Mouse (Mus musculus): Measurements from ENCODE around the gene Slc17a3. TPM values are rescaled to one million over a fixed set of nuclear protein-coding genes. Genes with fewer than 3 reads are reported as not detected.

The Slc17a3 gene
- polyA plus RNA-seq, 1 experiment from 2014 or later = not detected

DNA sequence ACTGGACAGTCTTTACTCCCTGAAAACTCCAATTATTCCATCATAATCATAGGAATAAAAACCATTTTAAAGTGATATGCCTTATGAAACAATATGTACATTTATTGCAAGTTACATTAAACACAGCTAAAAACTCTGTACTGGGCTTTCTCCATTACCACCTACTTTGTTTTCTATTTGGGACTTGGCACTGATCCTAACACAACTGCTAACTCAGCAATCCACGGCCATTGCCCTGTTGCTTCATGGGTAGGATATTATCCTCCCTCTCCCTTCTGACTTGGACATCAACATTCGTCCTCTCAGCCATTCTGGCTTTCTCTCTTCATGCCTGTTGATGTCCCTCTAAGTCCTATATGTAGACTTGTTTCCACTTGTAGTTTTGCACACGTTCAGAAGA is 12.6 kb upstream of the Slc17a3 start:
- no peaks in the 10 kb centered on the region for H3K9me3 ChIP-seq (ENCODE audit: control insufficient read depth, low read depth, low read length)
- no peak overlapping the region for H3K27ac ChIP-seq (ENCODE audit: low read length)
- no peak for ATAC-seq (ENCODE audit: insufficient number of reproducible peaks, insufficient read depth, low FRiP score, low read depth)
- WGBS = 70% methylated on average over 3 of the region's 3 CpGs
- no peaks in the 10 kb centered on the region for H3K27me3 ChIP-seq (ENCODE audit: control insufficient read depth, insufficient read depth, low read length)
- H3K4me3 ChIP-seq (ENCODE audit: low read depth, low read length) = no peak overlapping the region
- H3K4me1 ChIP-seq (ENCODE audit: control insufficient read depth, insufficient read depth, low read length) = no peaks in the 10 kb centered on the region
- no peak overlapping the region for H3K9ac ChIP-seq (replicated peaks; ENCODE audit: low read depth, low read length)
- no peaks in the 10 kb centered on the region for H3K36me3 ChIP-seq (ENCODE audit: control insufficient read depth, insufficient read depth, low read length)
- H3K4me2 ChIP-seq (replicated peaks; ENCODE audit: low read depth, low read length) = no peak overlapping the region

DNA sequence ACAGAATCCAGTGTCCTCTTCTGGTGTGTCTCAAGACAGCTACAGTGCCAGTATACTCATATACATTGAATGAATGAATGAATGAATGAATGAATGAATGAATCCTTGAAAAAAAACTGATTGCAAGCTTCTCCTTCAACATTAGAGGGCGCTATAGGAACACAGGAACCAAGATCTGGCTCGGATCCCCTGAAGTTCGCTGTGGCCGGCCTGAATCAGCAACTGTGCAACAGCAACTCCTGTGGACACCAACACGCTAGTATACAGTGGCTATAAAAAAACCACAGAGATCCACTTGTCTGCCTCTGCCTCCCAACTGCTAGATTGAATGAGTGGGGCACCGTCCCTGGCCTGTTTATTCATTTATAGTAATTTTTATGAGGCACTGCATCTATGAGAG is 6.2 kb upstream of the Slc17a3 start:
- 13% methylated on average over 6 of the region's 6 CpGs for WGBS
- H3K4me3 ChIP-seq (ENCODE audit: low read depth, low read length) = no peak overlapping the region
- H3K27ac ChIP-seq (ENCODE audit: low read length) = no peak overlapping the region
- no peak overlapping the region for H3K4me2 ChIP-seq (replicated peaks; ENCODE audit: low read depth, low read length)
- no peak for ATAC-seq (ENCODE audit: insufficient number of reproducible peaks, insufficient read depth, low FRiP score, low read depth)
- H3K4me1 ChIP-seq (ENCODE audit: control insufficient read depth, insufficient read depth, low read length) = no peaks in the 10 kb centered on the region
- no peaks in the 10 kb centered on the region for H3K27me3 ChIP-seq (ENCODE audit: control insufficient read depth, insufficient read depth, low read length)
- no peak overlapping the region for H3K9ac ChIP-seq (replicated peaks; ENCODE audit: low read depth, low read length)
- H3K9me3 ChIP-seq (ENCODE audit: control insufficient read depth, low read depth, low read length) = no peaks in the 10 kb centered on the region
- H3K36me3 ChIP-seq (ENCODE audit: control insufficient read depth, insufficient read depth, low read length) = no peaks in the 10 kb centered on the region

DNA sequence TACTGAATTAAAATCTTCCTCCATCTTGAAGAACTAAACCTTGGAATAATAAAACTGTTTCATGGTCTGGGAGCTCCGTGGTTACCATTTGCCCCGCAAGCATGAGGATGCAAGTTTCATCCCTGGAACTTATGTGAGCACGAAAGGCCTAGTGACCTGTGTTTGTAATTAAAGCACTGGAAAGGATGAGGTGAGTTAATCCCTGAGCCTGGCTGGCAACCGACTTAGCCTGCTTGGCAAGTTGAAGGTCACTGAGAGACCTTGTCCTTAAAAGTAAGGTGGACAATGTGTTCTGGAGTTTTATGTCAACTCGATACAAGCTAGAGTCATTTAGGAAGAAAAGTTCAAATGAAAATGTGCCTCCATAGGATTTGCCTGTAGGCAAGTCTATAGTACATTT is 4.4 kb upstream of the Slc17a3 start:
- H3K9ac ChIP-seq (replicated peaks; ENCODE audit: low read depth, low read length) = no peak overlapping the region
- no peak overlapping the region for H3K4me2 ChIP-seq (replicated peaks; ENCODE audit: low read depth, low read length)
- WGBS = 85% methylated on average over 5 of the region's 5 CpGs
- H3K27ac ChIP-seq (ENCODE audit: low read length) = no peak overlapping the region
- no peaks in the 10 kb centered on the region for H3K4me1 ChIP-seq (ENCODE audit: control insufficient read depth, insufficient read depth, low read length)
- H3K36me3 ChIP-seq (ENCODE audit: control insufficient read depth, insufficient read depth, low read length) = no peaks in the 10 kb centered on the region
- no peaks in the 10 kb centered on the region for H3K27me3 ChIP-seq (ENCODE audit: control insufficient read depth, insufficient read depth, low read length)
- H3K9me3 ChIP-seq (ENCODE audit: control insufficient read depth, low read depth, low read length) = no peaks in the 10 kb centered on the region
- no peak for ATAC-seq (ENCODE audit: insufficient number of reproducible peaks, insufficient read depth, low FRiP score, low read depth)
- H3K4me3 ChIP-seq (ENCODE audit: low read depth, low read length) = no peak overlapping the region

DNA sequence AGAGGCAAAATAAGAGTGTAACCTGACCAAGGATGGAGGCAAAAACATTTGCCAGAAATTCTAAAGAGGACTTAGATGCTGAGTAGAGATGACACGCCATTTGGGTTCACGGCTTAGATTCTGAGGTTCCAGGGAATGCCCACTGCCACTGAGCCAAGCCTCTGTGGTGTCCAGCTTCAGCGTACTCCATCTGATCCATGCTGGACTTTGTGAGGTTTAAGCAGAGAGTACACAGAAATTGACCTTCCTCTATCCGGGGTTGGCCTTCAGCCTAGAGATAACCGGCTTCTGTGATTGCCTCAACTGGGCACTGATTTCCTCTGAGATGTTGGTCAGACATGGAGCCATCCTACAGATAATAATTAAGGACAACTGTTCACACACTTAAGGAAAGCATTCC is 2.6 kb upstream of the Slc17a3 start:
- Histone ChIP-seq H3K4me2 (replicated peaks; ENCODE audit: low read depth, low read length) (no peak overlapping the region), H3K27me3 (ENCODE audit: control insufficient read depth, insufficient read depth, low read length) (no peaks in the 10 kb centered on the region), H3K4me1 (ENCODE audit: control insufficient read depth, insufficient read depth, low read length) (no peaks in the 10 kb centered on the region), H3K36me3 (ENCODE audit: control insufficient read depth, insufficient read depth, low read length) (no peaks in the 10 kb centered on the region), H3K9me3 (ENCODE audit: control insufficient read depth, low read depth, low read length) (no peaks in the 10 kb centered on the region), H3K9ac (replicated peaks; ENCODE audit: low read depth, low read length) (no peak overlapping the region), H3K27ac (ENCODE audit: low read length) (no peak overlapping the region), H3K4me3 (ENCODE audit: low read depth, low read length) (no peak overlapping the region)
- no peak for ATAC-seq (ENCODE audit: insufficient number of reproducible peaks, insufficient read depth, low FRiP score, low read depth)
- 87% methylated on average over 5 of the region's 5 CpGs for WGBS

DNA sequence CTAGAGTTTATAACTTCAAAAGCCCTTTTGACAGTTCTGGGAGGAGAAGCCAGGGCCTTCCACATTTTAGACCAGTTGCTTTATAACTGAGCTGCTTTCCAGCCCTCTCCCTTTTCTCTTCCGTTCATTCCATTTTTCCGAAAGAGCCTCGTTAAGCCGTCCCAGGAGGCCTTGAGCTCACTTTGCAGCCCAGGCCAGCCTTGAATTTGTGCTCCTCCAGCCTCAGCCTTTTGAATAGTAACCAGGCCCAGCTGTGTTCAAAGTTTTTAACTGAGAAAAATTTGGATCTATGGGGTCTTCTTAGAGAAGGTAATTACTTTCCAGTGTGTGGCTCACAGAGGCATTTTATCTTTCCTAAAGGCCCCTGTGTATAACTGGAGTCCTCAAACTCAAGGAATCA is 6.6 kb downstream of the Slc17a3 start:
- H3K4me2 ChIP-seq (replicated peaks; ENCODE audit: low read depth, low read length) = no peak overlapping the region
- no peak for ATAC-seq (ENCODE audit: insufficient number of reproducible peaks, insufficient read depth, low FRiP score, low read depth)
- no peaks in the 10 kb centered on the region for H3K27me3 ChIP-seq (ENCODE audit: control insufficient read depth, insufficient read depth, low read length)
- no peaks in the 10 kb centered on the region for H3K4me1 ChIP-seq (ENCODE audit: control insufficient read depth, insufficient read depth, low read length)
- H3K27ac ChIP-seq (ENCODE audit: low read length) = no peak overlapping the region
- H3K4me3 ChIP-seq (ENCODE audit: low read depth, low read length) = no peak overlapping the region
- H3K9me3 ChIP-seq (ENCODE audit: control insufficient read depth, low read depth, low read length) = no peaks in the 10 kb centered on the region
- 87% methylated on average over 4 of the region's 4 CpGs for WGBS
- no peak overlapping the region for H3K9ac ChIP-seq (replicated peaks; ENCODE audit: low read depth, low read length)
- H3K36me3 ChIP-seq (ENCODE audit: control insufficient read depth, insufficient read depth, low read length) = no peaks in the 10 kb centered on the region

DNA sequence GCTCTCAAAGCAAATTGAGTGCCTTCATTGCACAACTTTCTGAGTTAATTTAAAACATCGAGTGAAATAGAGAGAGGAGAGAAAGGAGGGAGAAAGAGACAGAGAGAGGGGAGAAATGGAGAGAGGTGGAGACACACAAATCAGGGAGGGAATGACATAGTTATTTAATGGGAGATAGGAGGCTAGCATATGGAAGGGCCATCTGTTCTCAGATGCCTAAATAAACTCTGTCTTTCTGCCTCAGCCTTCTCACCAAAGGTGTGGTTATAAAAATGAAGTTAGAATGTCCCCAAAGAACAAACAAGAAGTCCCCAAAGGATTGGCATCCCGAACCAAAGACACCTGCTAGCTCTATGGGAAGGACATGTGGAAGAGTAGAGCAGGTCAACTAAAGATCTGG is 10.1 kb downstream of the Slc17a3 start:
- Histone ChIP-seq H3K4me2 (replicated peaks; ENCODE audit: low read depth, low read length) (no peak overlapping the region), H3K9ac (replicated peaks; ENCODE audit: low read depth, low read length) (no peak overlapping the region), H3K4me1 (ENCODE audit: control insufficient read depth, insufficient read depth, low read length) (no peaks in the 10 kb centered on the region), H3K27me3 (ENCODE audit: control insufficient read depth, insufficient read depth, low read length) (no peaks in the 10 kb centered on the region), H3K27ac (ENCODE audit: low read length) (no peak overlapping the region), H3K9me3 (ENCODE audit: control insufficient read depth, low read depth, low read length) (no peaks in the 10 kb centered on the region), H3K4me3 (ENCODE audit: low read depth, low read length) (no peak overlapping the region), H3K36me3 (ENCODE audit: control insufficient read depth, insufficient read depth, low read length) (no peaks in the 10 kb centered on the region)
- ATAC-seq (ENCODE audit: insufficient number of reproducible peaks, insufficient read depth, low FRiP score, low read depth) = no peak
- whole genome bisulfite sequencing = 78% methylated on average over 2 of the region's 2 CpGs

DNA sequence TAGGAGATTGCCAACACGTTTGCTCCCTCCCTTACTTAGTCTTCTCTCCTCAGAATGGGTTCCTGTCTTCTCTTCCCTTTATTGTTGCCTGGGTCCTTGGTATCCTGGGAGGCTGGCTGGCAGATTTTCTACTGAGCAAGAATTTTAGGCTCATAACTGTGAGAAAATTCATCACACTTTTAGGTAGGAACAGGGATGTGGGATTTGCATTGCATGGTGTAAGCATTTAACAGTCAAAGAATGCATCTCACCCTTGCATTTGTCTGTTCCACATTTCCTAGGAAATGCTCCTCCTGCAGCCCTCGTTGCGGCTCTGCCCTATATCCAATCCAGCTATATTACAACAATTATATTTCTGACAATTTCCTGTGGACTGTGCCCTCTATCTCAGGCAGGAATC is 17.2 kb downstream of the Slc17a3 start:
- 0 out of 2 replicates have a peak, but pooled peaks cover 2% of the 10 kb centered on the region for H3K27me3 ChIP-seq (ENCODE audit: control insufficient read depth, insufficient read depth, low read length)
- H3K4me2 ChIP-seq (replicated peaks; ENCODE audit: low read depth, low read length) = no peak overlapping the region
- no peak overlapping the region for H3K9ac ChIP-seq (replicated peaks; ENCODE audit: low read depth, low read length)
- no peak overlapping the region for H3K4me3 ChIP-seq (ENCODE audit: low read depth, low read length)
- WGBS = 60% methylated on average over 3 of the region's 3 CpGs
- H3K4me1 ChIP-seq (ENCODE audit: control insufficient read depth, insufficient read depth, low read length) = no peaks in the 10 kb centered on the region
- H3K27ac ChIP-seq (ENCODE audit: low read length) = no peak overlapping the region
- H3K9me3 ChIP-seq (ENCODE audit: control insufficient read depth, low read depth, low read length) = no peaks in the 10 kb centered on the region
- no peaks in the 10 kb centered on the region for H3K36me3 ChIP-seq (ENCODE audit: control insufficient read depth, insufficient read depth, low read length)
- no peak for ATAC-seq (ENCODE audit: insufficient number of reproducible peaks, insufficient read depth, low FRiP score, low read depth)

DNA sequence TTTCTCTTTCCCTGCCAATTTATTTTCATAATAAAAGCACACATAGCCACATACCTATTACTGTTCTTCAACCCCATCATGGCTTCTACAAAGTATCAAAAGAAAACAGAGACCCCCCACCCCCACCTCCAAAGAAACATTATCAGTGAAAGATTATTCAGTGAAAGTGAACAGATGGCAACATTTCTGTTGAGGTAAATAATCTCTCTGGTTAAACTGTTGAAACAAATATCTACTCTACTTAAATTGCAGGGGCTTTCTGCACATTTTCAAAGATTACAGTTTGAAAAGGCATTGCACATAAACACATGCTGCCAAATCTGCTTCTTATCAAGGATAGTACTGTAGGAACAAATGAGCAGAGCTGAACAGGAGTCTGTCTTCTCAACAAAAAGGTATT is 22.6 kb downstream of the Slc17a3 start:
- Histone ChIP-seq H3K9ac (replicated peaks; ENCODE audit: low read depth, low read length) (no peak overlapping the region), H3K9me3 (ENCODE audit: control insufficient read depth, low read depth, low read length) (no peaks in the 10 kb centered on the region), H3K4me1 (ENCODE audit: control insufficient read depth, insufficient read depth, low read length) (peaks cover 4% of the 10 kb centered on the region; the same call in 1 of the 2 replicates), H3K4me2 (replicated peaks; ENCODE audit: low read depth, low read length) (no peak overlapping the region), H3K27me3 (ENCODE audit: control insufficient read depth, insufficient read depth, low read length) (0 out of 2 replicates have a peak, but pooled peaks cover 2% of the 10 kb centered on the region), H3K4me3 (ENCODE audit: low read depth, low read length) (no peak overlapping the region), H3K36me3 (ENCODE audit: control insufficient read depth, insufficient read depth, low read length) (no peaks in the 10 kb centered on the region), H3K27ac (ENCODE audit: low read length) (no peak overlapping the region)
- ATAC-seq (ENCODE audit: insufficient number of reproducible peaks, insufficient read depth, low FRiP score, low read depth) = no peak

DNA sequence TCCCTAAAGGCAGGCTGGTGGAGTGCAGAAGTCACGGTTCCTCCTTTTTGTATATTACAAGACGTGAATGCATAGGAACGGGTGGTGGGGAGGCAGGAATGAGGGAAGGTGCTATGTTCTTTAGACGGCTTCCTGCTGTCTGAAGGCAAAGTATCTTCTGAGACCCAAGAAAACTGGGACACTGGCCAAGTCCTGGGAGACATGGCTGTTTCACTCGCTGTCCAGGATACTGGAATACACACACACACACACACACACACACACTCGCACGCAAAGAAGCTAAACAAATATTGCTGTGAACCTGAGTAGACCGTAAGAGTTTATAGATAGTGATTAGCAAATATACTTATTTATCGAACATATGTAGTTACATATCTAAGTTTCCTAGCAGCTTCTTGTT is 25.5 kb downstream of the Slc17a3 start:
- WGBS = 62% methylated on average over 9 of the region's 9 CpGs
- Histone ChIP-seq H3K4me3 (ENCODE audit: low read depth, low read length) (no peak overlapping the region), H3K36me3 (ENCODE audit: control insufficient read depth, insufficient read depth, low read length) (no peaks in the 10 kb centered on the region), H3K9ac (replicated peaks; ENCODE audit: low read depth, low read length) (no peak overlapping the region), H3K27me3 (ENCODE audit: control insufficient read depth, insufficient read depth, low read length) (no peaks in the 10 kb centered on the region), H3K4me1 (ENCODE audit: control insufficient read depth, insufficient read depth, low read length) (peaks cover 4% of the 10 kb centered on the region; the same call in 1 of the 2 replicates), H3K9me3 (ENCODE audit: control insufficient read depth, low read depth, low read length) (no peaks in the 10 kb centered on the region), H3K27ac (ENCODE audit: low read length) (no peak overlapping the region), H3K4me2 (replicated peaks; ENCODE audit: low read depth, low read length) (no peak overlapping the region)
- no peak for ATAC-seq (ENCODE audit: insufficient number of reproducible peaks, insufficient read depth, low FRiP score, low read depth)
